Comparison of ENCODE assay signal across 8 mouse cellular contexts in the genomic region with DNA sequence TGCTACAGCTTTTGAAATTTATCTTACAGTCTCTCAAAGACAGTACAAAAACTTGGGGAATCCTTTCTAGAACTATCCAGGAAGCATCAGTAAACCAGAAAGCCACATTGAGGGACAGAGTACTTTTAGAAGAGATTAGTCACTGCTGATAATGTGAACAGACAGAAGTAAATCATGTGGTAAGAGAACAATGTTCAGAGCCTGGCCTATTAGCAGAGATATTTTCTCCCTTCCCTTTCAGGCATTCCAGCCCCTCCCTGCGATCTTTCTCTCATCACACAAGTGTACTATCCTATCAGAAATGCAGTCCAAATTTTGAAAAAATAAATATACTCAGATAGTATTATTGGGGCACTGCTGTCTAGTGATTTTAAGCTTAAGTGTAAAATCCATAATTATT. TPM values are rescaled to one million over a fixed set of nuclear protein-coding genes. Genes with fewer than 3 reads are reported as not detected.
DNase-seq lines count a peak whose midpoint lies in the region; ATAC-seq lines count a peak whose summit lies in the region.

No protein-coding gene starts in this region.

- H3K27me3 ChIP-seq in megakaryocyte, embryonic 14.5 days (replicated peaks): no peaks in the 10 kb centered on the region
- H3K27me3 ChIP-seq in limb, embryonic 15.5 days: no peaks in the 10 kb centered on the region
- no peaks in the 10 kb centered on the region for H3K27me3 ChIP-seq in stomach, embryonic 16.5 days (ENCODE audit: control insufficient read depth, insufficient read depth, low read length)

- no peak overlapping the region for H3K27ac ChIP-seq in limb, embryonic 15.5 days
- H3K27ac ChIP-seq in stomach, embryonic 16.5 days (ENCODE audit: low read length): no peak overlapping the region

- H3K4me3 ChIP-seq in megakaryocyte, embryonic 14.5 days (replicated peaks): peak overlapping the region; percentile 90
- H3K4me3 ChIP-seq in limb, embryonic 15.5 days: peak overlapping the region; percentile 58
- H3K4me3 ChIP-seq in stomach, embryonic 16.5 days (replicated peaks; ENCODE audit: low read length): peak overlapping the region; percentile 61

- peaks cover 19% of the 10 kb centered on the region for H3K4me1 ChIP-seq in megakaryocyte, embryonic 14.5 days
- H3K4me1 ChIP-seq in limb, embryonic 15.5 days: peaks cover 3% of the 10 kb centered on the region
- H3K4me1 ChIP-seq in stomach, embryonic 16.5 days (ENCODE audit: control insufficient read depth, insufficient read depth, low read length): peaks cover 6% of the 10 kb centered on the region

- peaks cover 27% of the 10 kb centered on the region for H3K9me3 ChIP-seq in megakaryocyte, embryonic 14.5 days
- no peaks in the 10 kb centered on the region for H3K9me3 ChIP-seq in limb, embryonic 15.5 days
- H3K9me3 ChIP-seq in stomach, embryonic 16.5 days (replicated peaks; ENCODE audit: control insufficient read depth, low read length): no peaks in the 10 kb centered on the region

- H3K9ac ChIP-seq in limb, embryonic 15.5 days: no peak overlapping the region
- no peak overlapping the region for H3K9ac ChIP-seq in stomach, embryonic 16.5 days (ENCODE audit: low read length)

- WGBS in limb, embryonic 15.5 days: 67% methylated on average over 1 of the region's 1 CpGs
- 74% methylated on average over 1 of the region's 1 CpGs for WGBS in stomach, embryonic 16.5 days

- peak; percentile 13 for DNase-seq in cerebellum, adult 9-10 months
- DNase-seq in cerebellum, adult 11 months: no peak
- no peak for DNase-seq in spleen, postnatal 36 days (ENCODE audit: low spot score in 2 of 2)
- no peak for DNase-seq in thymus, postnatal 36 days

- ATAC-seq in megakaryocyte, adult 5-6 weeks (ENCODE audit: poor library complexity, severe bottlenecking): no peak
- no peak for ATAC-seq in limb, embryonic 15.5 days (ENCODE audit: insufficient number of reproducible peaks, low FRiP score, low TSS enrichment, low read depth)
- ATAC-seq in stomach, embryonic 16.5 days (ENCODE audit: insufficient read depth, low FRiP score): no peak

- H3K4me2 ChIP-seq in limb, embryonic 15.5 days: peak overlapping the region; percentile 62
- peak overlapping the region; percentile 70 for H3K4me2 ChIP-seq in stomach, embryonic 16.5 days (ENCODE audit: low read depth, low read length)

- H3K36me3 ChIP-seq in megakaryocyte, embryonic 14.5 days (replicated peaks; ENCODE audit: low read length): no peaks in the 10 kb centered on the region
- no peaks in the 10 kb centered on the region for H3K36me3 ChIP-seq in limb, embryonic 15.5 days
- no peaks in the 10 kb centered on the region for H3K36me3 ChIP-seq in stomach, embryonic 16.5 days (ENCODE audit: control insufficient read depth, insufficient read depth, low read length)

RNA-seq across cellular contexts. Expression of gene Zfp65, which starts 0.9 kb away (rescaled TPM):
- not detected in 2 replicates for polyA plus RNA-seq in megakaryocyte, embryonic 14.5 days (2012; ENCODE audit: insufficient read depth, low replicate concordance)
- total RNA-seq in megakaryocyte, adult 5-6 weeks (2015): 11.0 and 17.1 TPM in 2 replicates
- 14.0 and 15.9 TPM in 2 replicates for total RNA-seq in megakaryocyte, adult 5-6 weeks (2017)
- 6.4 and 6.8 TPM in 2 replicates for polyA plus RNA-seq in limb, embryonic 15.5 days (2015; fragmentation: Nextera tagmentation; extraction: Ambion mirVana)
- polyA plus RNA-seq in stomach, embryonic 16.5 days (2015; fragmentation: Nextera tagmentation; extraction: Ambion mirVana): 6.4 and 7.1 TPM in 2 replicates

RNA-seq across cellular contexts. Expression of gene Zfp85, which starts 26.9 kb away (rescaled TPM):
- 0.12 TPM in 1 of 2 replicates, not detected in the other for polyA plus RNA-seq in megakaryocyte, embryonic 14.5 days (2012; ENCODE audit: insufficient read depth, low replicate concordance)
- 6.2 and 8.7 TPM in 2 replicates for total RNA-seq in megakaryocyte, adult 5-6 weeks (2015)
- 5.9 and 6.4 TPM in 2 replicates for total RNA-seq in megakaryocyte, adult 5-6 weeks (2017)
- 5.4 and 6.7 TPM in 2 replicates for polyA plus RNA-seq in limb, embryonic 15.5 days (2015; fragmentation: Nextera tagmentation; extraction: Ambion mirVana)
- polyA plus RNA-seq in stomach, embryonic 16.5 days (2015; fragmentation: Nextera tagmentation; extraction: Ambion mirVana): 3.6 and 4.4 TPM in 2 replicates

RNA-seq across cellular contexts. Expression of gene Zfp738, which starts 41.2 kb away (rescaled TPM):
- polyA plus RNA-seq in megakaryocyte, embryonic 14.5 days (2012; ENCODE audit: insufficient read depth, low replicate concordance): 0.26 and 3.6 TPM in 2 replicates
- 16.1 and 19.4 TPM in 2 replicates for total RNA-seq in megakaryocyte, adult 5-6 weeks (2015)
- total RNA-seq in megakaryocyte, adult 5-6 weeks (2017): 16.7 and 24.6 TPM in 2 replicates
- polyA plus RNA-seq in limb, embryonic 15.5 days (2015; fragmentation: Nextera tagmentation; extraction: Ambion mirVana): 10.0 and 10.2 TPM in 2 replicates
- 10.9 and 11.1 TPM in 2 replicates for polyA plus RNA-seq in stomach, embryonic 16.5 days (2015; fragmentation: Nextera tagmentation; extraction: Ambion mirVana)

RNA-seq across cellular contexts. Expression of gene Zfp493, which starts 51.4 kb away (rescaled TPM):
- polyA plus RNA-seq in megakaryocyte, embryonic 14.5 days (2012; ENCODE audit: insufficient read depth, low replicate concordance): 0.17 TPM in 1 of 2 replicates, not detected in the other
- total RNA-seq in megakaryocyte, adult 5-6 weeks (2015): 1.6 and 2.1 TPM in 2 replicates
- total RNA-seq in megakaryocyte, adult 5-6 weeks (2017): 0.12 and 0.95 TPM in 2 replicates
- polyA plus RNA-seq in limb, embryonic 15.5 days (2015; fragmentation: Nextera tagmentation; extraction: Ambion mirVana): 1.8 and 2.0 TPM in 2 replicates
- polyA plus RNA-seq in stomach, embryonic 16.5 days (2015; fragmentation: Nextera tagmentation; extraction: Ambion mirVana): 2.7 TPM in 2 replicates
